Mouse (Mus musculus): ENCODE measurements around the gene Slc38a4. TPM values are rescaled to one million over a fixed set of nuclear protein-coding genes. Genes with fewer than 3 reads are reported as not detected.

Gene Slc38a4
- polyA plus RNA-seq, 1 experiment from 2014 or later, result 127 TPM

DNA sequence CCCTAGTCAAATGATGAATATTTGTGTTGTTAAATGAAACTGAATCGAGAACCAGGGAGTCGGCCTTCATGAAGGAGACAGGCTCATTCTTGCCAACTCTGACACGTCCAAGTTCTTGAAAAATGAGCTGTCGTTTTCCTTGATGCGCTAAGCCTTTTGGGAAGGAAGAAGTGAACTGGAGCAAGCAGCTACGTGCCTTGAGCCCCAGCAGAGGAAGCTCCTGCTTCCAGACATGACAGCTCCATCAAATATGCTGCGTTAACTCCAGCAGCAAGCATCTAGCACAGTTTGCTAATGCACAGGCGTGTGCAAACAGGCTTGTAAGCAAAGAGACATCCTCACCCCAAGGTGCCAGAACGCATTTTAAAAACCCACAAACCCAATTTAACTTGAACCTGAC is 80.6 kb downstream of the Slc38a4 start:
- H3K9me3 ChIP-seq (ENCODE audit: control insufficient read depth, low read length), result no peaks in the 10 kb centered on the region
- no peaks in the 10 kb centered on the region for H3K36me3 ChIP-seq (ENCODE audit: control insufficient read depth, insufficient read depth, low read length)
- no peaks in the 10 kb centered on the region for H3K27me3 ChIP-seq (ENCODE audit: control insufficient read depth, insufficient read depth, low read length)
- H3K9ac ChIP-seq (ENCODE audit: low read length), result no peak overlapping the region
- no peak for ATAC-seq (ENCODE audit: insufficient number of reproducible peaks, insufficient read depth, low FRiP score, low read depth)
- H3K4me1 ChIP-seq (ENCODE audit: control insufficient read depth in 2 of 2, insufficient read depth in 2 of 2, low read length in 2 of 2), result peaks cover 8 to 19% of the 10 kb centered on the region in 2 experiments; a peak in 3 of 4 replicates
- WGBS, result 78% methylated on average over 9 of the region's 9 CpGs
- no peak overlapping the region for H3K27ac ChIP-seq (replicated peaks in 1 of 2; ENCODE audit: control insufficient read depth in 1 of 2, insufficient read depth in 1 of 2, low read depth in 2 of 2, low read length in 2 of 2)
- no peak overlapping the region for H3K4me3 ChIP-seq (ENCODE audit: control insufficient read depth in 1 of 2, insufficient read depth in 1 of 2, low read depth in 1 of 2, low read length in 2 of 2)
- no peak overlapping the region for H3K4me2 ChIP-seq (ENCODE audit: low read length)

DNA sequence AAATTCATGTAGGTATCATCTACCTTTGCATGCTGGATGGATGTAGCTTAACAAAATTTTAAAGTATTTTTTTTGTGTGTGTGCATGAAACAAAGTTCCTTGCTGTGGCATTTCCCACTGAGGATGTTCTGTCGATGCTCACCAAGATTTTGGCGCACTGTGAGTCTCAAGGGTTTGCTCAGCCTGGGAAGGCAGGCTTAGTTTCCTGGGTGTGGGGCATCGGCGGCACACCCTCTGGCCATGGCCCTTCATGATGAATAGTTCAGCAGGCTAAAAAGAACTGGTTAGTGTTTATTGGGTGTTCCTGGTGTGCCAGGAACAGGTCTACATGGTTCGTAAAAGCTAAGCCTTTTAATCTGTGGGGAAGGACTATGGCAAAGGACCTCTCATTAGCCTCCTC is 81.6 kb downstream of the Slc38a4 start:
- no peak overlapping the region for H3K27ac ChIP-seq (replicated peaks in 1 of 2; ENCODE audit: control insufficient read depth in 1 of 2, insufficient read depth in 1 of 2, low read depth in 2 of 2, low read length in 2 of 2)

DNA sequence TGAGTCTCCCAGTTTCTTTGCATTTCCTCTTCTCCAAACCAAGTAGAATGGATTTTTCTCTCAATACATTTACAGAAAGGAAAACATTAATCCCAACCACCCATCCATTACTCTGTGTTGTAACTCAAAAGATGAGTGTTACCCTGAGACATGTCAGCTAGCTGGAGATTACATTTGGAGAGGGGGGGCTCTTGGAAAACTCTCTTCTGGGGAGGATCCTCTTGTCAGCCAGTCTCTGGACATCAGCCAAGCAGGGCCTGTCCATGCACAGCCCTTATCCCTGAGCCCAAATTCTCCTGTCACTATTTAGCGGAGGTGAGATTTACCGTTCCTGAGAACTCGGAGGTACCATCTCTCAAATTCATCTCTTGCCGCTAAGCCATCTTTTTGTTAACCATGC is 82.4 kb downstream of the Slc38a4 start:
- peaks cover 8 to 20% of the 10 kb centered on the region in 2 experiments; a peak in 3 of 4 replicates for H3K4me1 ChIP-seq (ENCODE audit: control insufficient read depth in 2 of 2, insufficient read depth in 2 of 2, low read length in 2 of 2)
- no peaks in the 10 kb centered on the region for H3K9me3 ChIP-seq (ENCODE audit: control insufficient read depth, low read length)
- no peak overlapping the region for H3K9ac ChIP-seq (ENCODE audit: low read length)
- no peak overlapping the region for H3K4me2 ChIP-seq (ENCODE audit: low read length)
- ATAC-seq (ENCODE audit: insufficient number of reproducible peaks, insufficient read depth, low FRiP score, low read depth), result no peak
- peak overlapping the region in 1 of 2 experiments; percentile 11; a peak in 1 of 4 replicates for H3K27ac ChIP-seq (replicated peaks in 1 of 2; ENCODE audit: control insufficient read depth in 1 of 2, insufficient read depth in 1 of 2, low read depth in 2 of 2, low read length in 2 of 2)
- no peaks in the 10 kb centered on the region for H3K27me3 ChIP-seq (ENCODE audit: control insufficient read depth, insufficient read depth, low read length)
- WGBS, result 71% methylated on average over 4 of the region's 4 CpGs
- H3K4me3 ChIP-seq (ENCODE audit: control insufficient read depth in 1 of 2, insufficient read depth in 1 of 2, low read depth in 1 of 2, low read length in 2 of 2), result no peak overlapping the region
- H3K36me3 ChIP-seq (ENCODE audit: control insufficient read depth, insufficient read depth, low read length), result no peaks in the 10 kb centered on the region

More for the DNA sequence above, 81.6 kb downstream of the Slc38a4 start:
- H3K9me3 ChIP-seq (ENCODE audit: control insufficient read depth, low read length), result no peaks in the 10 kb centered on the region
- peaks cover 8 to 20% of the 10 kb centered on the region in 2 experiments; a peak in 3 of 4 replicates for H3K4me1 ChIP-seq (ENCODE audit: control insufficient read depth in 2 of 2, insufficient read depth in 2 of 2, low read length in 2 of 2)
- H3K4me3 ChIP-seq (ENCODE audit: control insufficient read depth in 1 of 2, insufficient read depth in 1 of 2, low read depth in 1 of 2, low read length in 2 of 2), result no peak overlapping the region
- H3K27me3 ChIP-seq (ENCODE audit: control insufficient read depth, insufficient read depth, low read length), result no peaks in the 10 kb centered on the region
- no peak overlapping the region for H3K9ac ChIP-seq (ENCODE audit: low read length)
- ATAC-seq (ENCODE audit: insufficient number of reproducible peaks, insufficient read depth, low FRiP score, low read depth), result no peak
- 90% methylated on average over 5 of the region's 5 CpGs for WGBS
- H3K36me3 ChIP-seq (ENCODE audit: control insufficient read depth, insufficient read depth, low read length), result no peaks in the 10 kb centered on the region
- no peak overlapping the region for H3K4me2 ChIP-seq (ENCODE audit: low read length)

DNA sequence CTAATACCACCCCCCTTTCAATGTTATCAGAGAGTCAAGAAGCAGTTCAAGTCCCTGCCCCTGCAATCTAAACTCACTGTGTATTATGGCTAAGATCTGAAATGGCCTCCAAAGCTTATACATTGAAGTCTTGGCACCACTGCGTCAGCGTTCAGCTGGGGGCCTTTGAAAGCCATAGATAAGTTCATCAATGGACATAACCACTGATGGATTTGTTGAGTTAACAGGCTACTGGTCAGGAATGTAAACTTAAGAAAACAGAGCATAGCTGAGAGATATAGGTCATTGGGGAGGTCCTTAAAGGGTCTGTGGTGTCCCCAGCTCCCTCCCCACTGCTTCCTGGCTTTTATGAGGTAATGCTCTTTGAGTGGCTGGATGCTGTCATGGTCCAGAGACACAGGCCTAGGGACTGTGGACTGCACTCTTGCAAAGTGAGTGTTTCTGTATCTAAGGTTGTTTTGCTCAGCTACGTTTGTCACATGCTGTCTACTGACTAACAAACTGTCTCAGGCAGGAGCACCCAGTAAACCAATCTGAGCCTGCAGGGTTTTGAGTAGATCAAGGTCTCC is 83.0 kb downstream of the Slc38a4 start:
- no peak overlapping the region for H3K4me2 ChIP-seq (ENCODE audit: low read length)
- WGBS, result 64% methylated on average over 3 of the region's 3 CpGs
- H3K27me3 ChIP-seq (ENCODE audit: control insufficient read depth, insufficient read depth, low read length), result no peaks in the 10 kb centered on the region
- no peaks in the 10 kb centered on the region for H3K9me3 ChIP-seq (ENCODE audit: control insufficient read depth, low read length)
- peaks cover 8 to 20% of the 10 kb centered on the region in 2 experiments; a peak in 3 of 4 replicates for H3K4me1 ChIP-seq (ENCODE audit: control insufficient read depth in 2 of 2, insufficient read depth in 2 of 2, low read length in 2 of 2)
- ATAC-seq (ENCODE audit: insufficient number of reproducible peaks, insufficient read depth, low FRiP score, low read depth), result no peak
- no peak overlapping the region for H3K4me3 ChIP-seq (ENCODE audit: control insufficient read depth in 1 of 2, insufficient read depth in 1 of 2, low read depth in 1 of 2, low read length in 2 of 2)
- H3K9ac ChIP-seq (ENCODE audit: low read length), result no peak overlapping the region
- no peak overlapping the region; a peak in 1 of 4 replicates for H3K27ac ChIP-seq (replicated peaks in 1 of 2; ENCODE audit: control insufficient read depth in 1 of 2, insufficient read depth in 1 of 2, low read depth in 2 of 2, low read length in 2 of 2)
- no peaks in the 10 kb centered on the region for H3K36me3 ChIP-seq (ENCODE audit: control insufficient read depth, insufficient read depth, low read length)

DNA sequence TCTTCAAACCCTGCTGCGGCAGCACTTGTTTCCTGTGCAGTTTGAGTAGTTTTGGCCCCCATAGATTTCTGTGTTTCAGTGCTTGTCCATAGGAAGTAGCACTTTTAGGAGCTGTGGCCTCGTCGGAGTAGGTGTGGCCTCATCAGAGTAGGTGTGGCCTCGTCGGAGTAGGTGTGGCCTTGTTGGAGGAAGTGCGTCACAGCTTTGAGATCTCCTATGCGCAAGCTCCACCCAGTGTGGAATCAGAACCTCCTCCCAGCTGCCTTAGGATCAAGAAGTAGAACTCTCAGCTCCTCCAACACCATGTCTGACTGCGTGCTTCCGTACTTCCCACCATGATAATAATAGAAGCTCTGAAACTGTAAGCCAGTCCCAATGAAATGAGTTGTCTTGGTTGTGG is 83.8 kb downstream of the Slc38a4 start:
- H3K4me1 ChIP-seq (ENCODE audit: control insufficient read depth in 2 of 2, insufficient read depth in 2 of 2, low read length in 2 of 2), result peaks cover 8 to 20% of the 10 kb centered on the region in 2 experiments; a peak in 3 of 4 replicates
- H3K27me3 ChIP-seq (ENCODE audit: control insufficient read depth, insufficient read depth, low read length), result no peaks in the 10 kb centered on the region
- H3K27ac ChIP-seq (replicated peaks in 1 of 2; ENCODE audit: control insufficient read depth in 1 of 2, insufficient read depth in 1 of 2, low read depth in 2 of 2, low read length in 2 of 2), result no peak overlapping the region
- H3K4me2 ChIP-seq (ENCODE audit: low read length), result no peak overlapping the region
- 86% methylated on average over 9 of the region's 9 CpGs for WGBS
- ATAC-seq (ENCODE audit: insufficient number of reproducible peaks, insufficient read depth, low FRiP score, low read depth), result no peak
- no peak overlapping the region for H3K9ac ChIP-seq (ENCODE audit: low read length)
- H3K36me3 ChIP-seq (ENCODE audit: control insufficient read depth, insufficient read depth, low read length), result no peaks in the 10 kb centered on the region
- no peak overlapping the region for H3K4me3 ChIP-seq (ENCODE audit: control insufficient read depth in 1 of 2, insufficient read depth in 1 of 2, low read depth in 1 of 2, low read length in 2 of 2)
- H3K9me3 ChIP-seq (ENCODE audit: control insufficient read depth, low read length), result no peaks in the 10 kb centered on the region

DNA sequence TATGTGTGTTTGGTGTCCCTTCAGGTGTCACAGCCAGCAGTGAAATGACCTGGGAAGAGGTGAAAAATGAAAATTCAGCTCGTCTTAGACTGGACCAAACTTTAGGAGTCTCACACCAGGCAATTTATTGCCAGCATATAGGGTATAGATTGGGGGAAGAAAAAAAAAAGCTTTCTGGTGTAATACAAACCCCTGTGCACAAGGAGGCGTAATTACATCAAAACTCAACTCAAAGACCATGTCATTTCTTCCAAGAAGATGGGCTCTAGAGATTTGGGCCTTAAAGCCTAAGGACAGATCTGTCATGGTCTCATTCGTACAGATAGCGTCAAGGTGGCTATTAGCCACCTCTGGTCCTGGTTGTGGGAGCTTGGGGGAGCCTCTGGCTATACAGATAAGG is 86.0 kb downstream of the Slc38a4 start:
- Histone ChIP-seq H3K9me3 (ENCODE audit: control insufficient read depth, low read length) (no peaks in the 10 kb centered on the region), H3K4me2 (ENCODE audit: low read length) (no peak overlapping the region), H3K4me3 (ENCODE audit: control insufficient read depth in 1 of 2, insufficient read depth in 1 of 2, low read depth in 1 of 2, low read length in 2 of 2) (no peak overlapping the region), H3K27ac (replicated peaks in 1 of 2; ENCODE audit: control insufficient read depth in 1 of 2, insufficient read depth in 1 of 2, low read depth in 2 of 2, low read length in 2 of 2) (no peak overlapping the region), H3K27me3 (ENCODE audit: control insufficient read depth, insufficient read depth, low read length) (no peaks in the 10 kb centered on the region), H3K9ac (ENCODE audit: low read length) (no peak overlapping the region), H3K36me3 (ENCODE audit: control insufficient read depth, insufficient read depth, low read length) (no peaks in the 10 kb centered on the region), H3K4me1 (ENCODE audit: control insufficient read depth in 2 of 2, insufficient read depth in 2 of 2, low read length in 2 of 2) (peaks cover 8 to 20% of the 10 kb centered on the region in 2 experiments; a peak in 3 of 4 replicates)
- ATAC-seq (ENCODE audit: insufficient number of reproducible peaks, insufficient read depth, low FRiP score, low read depth), result no peak
- WGBS, result 44% methylated on average over 4 of the region's 4 CpGs

DNA sequence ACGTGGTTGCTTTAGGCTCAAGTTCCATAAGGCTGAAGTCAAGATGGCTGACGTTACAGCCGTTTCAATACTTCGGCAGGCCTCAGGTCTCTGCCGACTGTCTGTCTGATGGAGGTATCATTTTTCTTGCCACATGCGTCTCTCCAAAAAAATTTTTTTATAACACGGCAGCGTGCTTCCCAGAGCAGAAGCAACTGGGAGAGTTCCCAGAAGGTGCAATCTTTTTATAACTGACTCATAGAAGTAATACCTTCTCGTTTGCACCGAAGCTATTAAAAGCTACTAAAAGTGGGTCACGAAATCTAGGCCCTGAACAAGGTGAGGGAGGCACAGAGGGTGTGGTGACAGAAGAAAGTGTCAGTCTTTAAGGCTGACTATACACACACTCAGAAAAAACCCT is 87.0 kb downstream of the Slc38a4 start:
- Histone ChIP-seq H3K4me1 (ENCODE audit: control insufficient read depth in 2 of 2, insufficient read depth in 2 of 2, low read length in 2 of 2) (peaks cover 11 to 23% of the 10 kb centered on the region in 2 experiments), H3K9me3 (ENCODE audit: control insufficient read depth, low read length) (no peaks in the 10 kb centered on the region), H3K27me3 (ENCODE audit: control insufficient read depth, insufficient read depth, low read length) (no peaks in the 10 kb centered on the region), H3K36me3 (ENCODE audit: control insufficient read depth, insufficient read depth, low read length) (no peaks in the 10 kb centered on the region), H3K27ac (replicated peaks in 1 of 2; ENCODE audit: control insufficient read depth in 1 of 2, insufficient read depth in 1 of 2, low read depth in 2 of 2, low read length in 2 of 2) (no peak overlapping the region), H3K4me3 (ENCODE audit: control insufficient read depth in 1 of 2, insufficient read depth in 1 of 2, low read depth in 1 of 2, low read length in 2 of 2) (no peak overlapping the region), H3K9ac (ENCODE audit: low read length) (no peak overlapping the region), H3K4me2 (ENCODE audit: low read length) (no peak overlapping the region)
- 73% methylated on average over 11 of the region's 11 CpGs for WGBS
- no peak for ATAC-seq (ENCODE audit: insufficient number of reproducible peaks, insufficient read depth, low FRiP score, low read depth)

DNA sequence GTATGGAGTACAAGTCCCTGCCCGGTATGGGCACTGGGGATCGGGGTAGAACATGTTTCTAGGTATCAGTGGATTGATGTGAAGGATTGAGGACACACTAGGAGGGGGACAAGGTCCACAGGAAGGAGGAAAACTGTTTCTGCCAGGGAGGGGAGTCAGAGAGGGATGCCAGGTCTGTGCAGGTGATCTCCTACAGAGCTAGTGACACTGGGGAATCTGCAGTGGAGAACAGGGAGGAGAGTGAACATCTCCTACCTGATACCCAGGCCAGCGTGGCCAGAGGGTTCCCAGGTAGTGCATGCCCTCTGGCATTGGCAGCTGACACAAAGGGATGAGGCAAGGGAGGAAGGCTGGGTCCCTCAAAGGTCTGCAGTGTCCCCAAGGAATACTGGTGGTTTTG is 89.4 kb downstream of the Slc38a4 start:
- no peaks in the 10 kb centered on the region for H3K36me3 ChIP-seq (ENCODE audit: control insufficient read depth, insufficient read depth, low read length)
- H3K27me3 ChIP-seq (ENCODE audit: control insufficient read depth, insufficient read depth, low read length), result no peaks in the 10 kb centered on the region
- H3K4me1 ChIP-seq (ENCODE audit: control insufficient read depth in 2 of 2, insufficient read depth in 2 of 2, low read length in 2 of 2), result peaks cover 6 to 20% of the 10 kb centered on the region in 2 experiments
- no peak overlapping the region for H3K27ac ChIP-seq (replicated peaks in 1 of 2; ENCODE audit: control insufficient read depth in 1 of 2, insufficient read depth in 1 of 2, low read depth in 2 of 2, low read length in 2 of 2)
- WGBS, result 94% methylated on average over 3 of the region's 3 CpGs
- no peak for ATAC-seq (ENCODE audit: insufficient number of reproducible peaks, insufficient read depth, low FRiP score, low read depth)
- no peak overlapping the region for H3K9ac ChIP-seq (ENCODE audit: low read length)
- no peak overlapping the region for H3K4me2 ChIP-seq (ENCODE audit: low read length)
- H3K4me3 ChIP-seq (ENCODE audit: control insufficient read depth in 1 of 2, insufficient read depth in 1 of 2, low read depth in 1 of 2, low read length in 2 of 2), result no peak overlapping the region
- H3K9me3 ChIP-seq (ENCODE audit: control insufficient read depth, low read length), result no peaks in the 10 kb centered on the region

All from heart, embryonic 14.5 days (tissue).